Mouse (Mus musculus): ENCODE measurements at regions not wholly inside any gene's neighbourhood (a gene's known extent, or its start where the extent isn't known, plus 50 kb on each side); places are given as distances from the start of the nearest gene placed in this dataset.
"Not testable (repeated sequence)": the region's sequence is repeated elsewhere in the genome, so short reads cannot be mapped to it uniquely, and the experiment has no call there.

GRCm38 (mm10) chr3:126011269-126011668, 72.8 kb upstream of the Ugt8a start:
- peak; percentile 8 for DNase-seq

GRCm38 (mm10) chr3:126016166-126016565, 77.7 kb upstream of the Ugt8a start:
- DNase-seq = no peak

GRCm38 (mm10) chr3:126044327-126044726, 105.9 kb upstream of the Ugt8a start:
- DNase-seq = no peak

GRCm38 (mm10) chr3:126044861-126045260, 106.4 kb upstream of the Ugt8a start:
- DNase-seq = no peak

GRCm38 (mm10) chr3:126045992-126046786, 107.8 kb upstream of the Ugt8a start:
- no peak for DNase-seq

GRCm38 (mm10) chr3:126058585-126058984, 120.2 kb upstream of the Ugt8a start:
- DNase-seq = no peak

GRCm38 (mm10) chr3:126105086-126105485, 166.7 kb upstream of the Ugt8a start:
- DNase-seq = no peak

GRCm38 (mm10) chr3:126109371-126109770, 171.0 kb upstream of the Ugt8a start:
- no peak for DNase-seq

- DNase-seq = no peak
Observed at GRCm38 (mm10) chr3:126117849-126118248, 179.4 kb upstream of the Ugt8a start.

- DNase-seq = no peak
Observed at GRCm38 (mm10) chr3:126122323-126123259, 184.2 kb upstream of the Ugt8a start.

- no peak for DNase-seq
Observed at GRCm38 (mm10) chr3:126166542-126166941, 196.9 kb upstream of the Arsj start.

- DNase-seq = peak; percentile 2
Observed at GRCm38 (mm10) chr3:126209024-126209423, 154.5 kb upstream of the Arsj start.

GRCm38 (mm10) chr3:126210226-126210625, 153.3 kb upstream of the Arsj start:
- DNase-seq = no peak

- no peak for DNase-seq
Observed at GRCm38 (mm10) chr3:126227575-126227974, 135.9 kb upstream of the Arsj start.

- peak; percentile 23 for DNase-seq
Observed at GRCm38 (mm10) chr3:126245834-126246233, 117.7 kb upstream of the Arsj start.

- no peak for DNase-seq
Observed at GRCm38 (mm10) chr3:126261270-126261669, 102.2 kb upstream of the Arsj start.

GRCm38 (mm10) chr3:126272027-126272426, 91.5 kb upstream of the Arsj start:
- DNase-seq = not testable (repeated sequence)

- no peak for DNase-seq
Observed at GRCm38 (mm10) chr3:126273566-126273965, 89.9 kb upstream of the Arsj start.

- DNase-seq = peak; percentile 27
Observed at GRCm38 (mm10) chr3:126276008-126276700, 87.3 kb upstream of the Arsj start.

- DNase-seq = no peak
Observed at GRCm38 (mm10) chr3:126284294-126285090, 79.0 kb upstream of the Arsj start.

GRCm38 (mm10) chr3:126292259-126292658, 71.2 kb upstream of the Arsj start:
- no peak for DNase-seq

- DNase-seq = no peak
Observed at GRCm38 (mm10) chr3:126292830-126293229, 70.7 kb upstream of the Arsj start.
